Mouse (Mus musculus) embryo, embryonic 11.5 days (tissue): ENCODE results near the gene 4930523C07Rik.

Source experiments
- DNase-seq: peaks from one replicate; pipeline ENCODE4 v3.0.0-alpha.2; 2012; ENCODE audit warnings: low read depth, low spot score

Gene 4930523C07Rik

GRCm38 (mm10) chr1:160044237-160045021 lies at the start of gene 4930523C07Rik:
TSS of gene 4930523C07Rik (plus strand) at chr1:160044382.
- DNase-seq: no peak

- no peak for DNase-seq
Measured at GRCm38 (mm10) chr1:159997329-159997728, 46.9 kb upstream of the 4930523C07Rik start.

GRCm38 (mm10) chr1:159998349-159998748 lies 45.8 kb upstream of the 4930523C07Rik start:
- no peak for DNase-seq

GRCm38 (mm10) chr1:159999232-159999631 lies 45.0 kb upstream of the 4930523C07Rik start:
- DNase-seq: no peak

- DNase-seq: no peak
Measured at GRCm38 (mm10) chr1:160005319-160005718, 38.9 kb upstream of the 4930523C07Rik start.

- DNase-seq: no peak
Measured at GRCm38 (mm10) chr1:160006919-160007588, 37.1 kb upstream of the 4930523C07Rik start.

- no peak for DNase-seq
Measured at GRCm38 (mm10) chr1:160013042-160013441, 31.1 kb upstream of the 4930523C07Rik start.

GRCm38 (mm10) chr1:160024339-160024980 lies 19.7 kb upstream of the 4930523C07Rik start:
- DNase-seq: no peak

- no peak for DNase-seq
Measured at GRCm38 (mm10) chr1:160025146-160025894, 18.9 kb upstream of the 4930523C07Rik start.

GRCm38 (mm10) chr1:160025895-160026255 lies 18.3 kb upstream of the 4930523C07Rik start:
- no peak for DNase-seq

GRCm38 (mm10) chr1:160027939-160028338 lies 16.2 kb upstream of the 4930523C07Rik start:
- no peak for DNase-seq

- DNase-seq: no peak
Measured at GRCm38 (mm10) chr1:160033948-160034598, 10.1 kb upstream of the 4930523C07Rik start.

GRCm38 (mm10) chr1:160035561-160035960 lies 8.6 kb upstream of the 4930523C07Rik start:
- DNase-seq: no peak

GRCm38 (mm10) chr1:160036996-160037521 lies 7.1 kb upstream of the 4930523C07Rik start:
- DNase-seq: no peak

- no peak for DNase-seq
Measured at GRCm38 (mm10) chr1:160039951-160040645, 4.1 kb upstream of the 4930523C07Rik start.

GRCm38 (mm10) chr1:160041264-160041775 lies 2.9 kb upstream of the 4930523C07Rik start:
- DNase-seq: no peak

GRCm38 (mm10) chr1:160042351-160042750 lies 1.8 kb upstream of the 4930523C07Rik start:
- DNase-seq: no peak

GRCm38 (mm10) chr1:160043271-160043975 lies 759 bp upstream of the 4930523C07Rik start:
- DNase-seq: no peak

GRCm38 (mm10) chr1:160045056-160045715 lies 1.0 kb downstream of the 4930523C07Rik start:
- DNase-seq: no peak
